Mouse (Mus musculus): ENCODE results near the gene Sbf2. TPM values are rescaled to one million over a fixed set of nuclear protein-coding genes. Genes with fewer than 3 reads are reported as not detected.
"Not testable (repeated sequence)": the region's sequence is repeated elsewhere in the genome, so short reads cannot be mapped to it uniquely, and the experiment has no call there.

Sbf2 gene
- total RNA-seq, 2 experiments from 2014 or later, result 52.8 to 57.7 TPM

DNA sequence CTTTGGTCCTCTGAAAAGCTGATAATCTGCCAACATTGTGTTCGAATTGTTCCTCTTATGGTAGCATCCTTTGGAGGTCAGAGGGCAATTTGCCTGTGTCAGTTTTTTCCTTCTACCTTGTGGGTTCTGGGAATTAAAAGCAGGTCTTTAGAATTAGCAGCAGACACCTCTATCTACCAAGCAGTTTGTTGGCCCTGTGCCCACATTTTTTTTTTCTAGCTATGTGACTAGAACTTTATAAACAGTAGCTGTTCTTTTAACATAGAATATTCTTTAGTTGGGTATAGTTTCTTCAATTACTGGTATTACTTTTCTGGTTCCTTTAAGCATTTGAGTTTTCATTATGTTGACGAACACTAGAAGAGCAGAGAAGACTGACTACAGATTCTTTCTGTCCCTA is 223.1 kb downstream of the Sbf2 start:
- no peak for DNase-seq

DNA sequence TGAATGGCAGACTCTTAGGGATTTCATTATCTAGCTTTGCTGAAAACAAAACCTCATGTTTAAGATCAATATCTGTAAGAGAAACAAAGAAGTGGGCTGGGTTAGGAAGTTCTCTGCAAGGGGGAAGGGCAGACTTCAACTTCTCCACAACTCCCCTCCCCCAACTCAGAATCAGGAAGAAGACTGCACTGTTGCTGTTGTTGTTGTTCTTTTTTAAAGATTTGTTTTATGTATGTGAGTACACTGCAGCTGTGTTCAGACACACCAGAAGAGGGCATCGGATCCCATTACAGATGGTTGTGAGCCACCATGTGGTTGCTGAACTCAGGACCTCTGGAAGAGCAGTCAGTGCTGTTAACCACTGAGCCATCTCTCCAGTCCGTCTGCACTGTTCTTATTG is 225.8 kb downstream of the Sbf2 start:
- not testable (repeated sequence) for DNase-seq

DNA sequence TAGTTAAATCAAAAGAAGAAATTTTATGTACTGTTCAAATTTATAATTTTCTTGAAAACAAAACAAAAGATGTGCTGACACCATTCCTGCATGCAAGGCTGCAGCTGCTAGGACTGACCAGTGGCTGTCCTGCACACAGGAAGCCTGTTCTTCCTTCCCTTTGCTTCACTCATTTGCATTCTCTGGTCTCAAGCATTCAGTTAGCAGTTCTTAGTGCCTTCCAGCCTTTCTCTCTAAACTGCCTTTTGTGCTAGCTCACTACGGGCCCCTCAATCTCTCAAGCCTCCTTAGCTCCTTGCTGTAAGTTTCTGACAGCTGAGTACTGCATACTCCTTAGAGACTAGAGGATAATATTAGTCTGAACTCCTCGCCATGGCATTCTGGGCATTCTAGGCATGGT is 227.2 kb downstream of the Sbf2 start:
- DNase-seq, result no peak

DNA sequence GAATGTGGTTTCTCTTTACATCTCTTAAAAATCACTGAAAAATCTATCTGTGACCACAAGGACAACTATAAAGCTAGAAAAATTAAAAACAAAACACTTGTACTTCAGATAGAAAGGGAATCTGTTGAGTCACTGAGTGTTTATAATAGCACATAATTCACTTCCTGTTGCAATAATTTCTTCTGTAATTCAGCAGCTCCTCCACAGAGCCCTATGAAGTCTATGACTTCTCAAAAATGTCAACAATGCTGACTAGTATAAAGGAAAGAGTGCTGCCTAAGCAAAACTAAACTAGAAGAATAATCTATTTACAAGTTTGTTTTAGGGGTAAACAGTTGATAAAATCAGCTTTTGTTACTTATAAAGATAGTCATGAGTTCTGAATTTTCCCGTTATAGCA is 229.2 kb downstream of the Sbf2 start:
- DNase-seq, result no peak

DNA sequence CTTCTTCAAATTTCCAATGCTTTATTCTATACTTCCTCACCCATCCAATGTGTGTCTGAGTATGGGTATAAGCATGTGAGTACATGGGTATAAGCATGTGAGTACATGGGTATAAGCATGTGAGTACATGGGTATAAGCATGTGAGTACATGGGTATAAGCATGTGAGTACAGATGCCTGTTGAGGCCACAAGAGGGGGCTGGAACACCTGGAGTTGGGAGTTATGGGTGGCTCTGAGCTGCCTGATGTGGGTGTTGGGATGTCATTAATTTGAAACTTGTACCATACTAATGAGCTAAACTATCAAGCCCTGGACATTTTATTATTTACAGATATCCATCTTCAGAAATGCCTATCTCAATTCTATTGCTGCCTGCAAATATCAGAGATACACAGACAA is 230.4 kb downstream of the Sbf2 start:
- no peak for DNase-seq

DNA sequence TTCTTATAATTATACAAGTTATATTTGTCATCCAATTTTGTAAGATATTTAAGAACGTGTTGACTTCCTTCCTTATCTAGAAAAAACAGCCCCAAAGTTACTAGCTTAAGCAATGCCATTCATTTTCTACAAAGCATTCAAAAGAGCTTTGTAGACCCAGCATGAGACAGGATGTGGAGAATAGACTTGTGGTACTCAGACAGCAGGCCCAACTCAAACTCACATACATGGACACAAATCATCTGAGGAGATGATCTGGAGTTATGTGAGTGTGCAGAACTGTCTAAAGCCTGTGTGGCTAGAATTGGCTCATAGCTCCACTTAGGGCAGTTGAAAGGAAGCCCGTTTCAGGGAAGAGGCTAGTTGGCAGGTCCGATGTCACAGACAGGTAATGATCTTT is 233.1 kb downstream of the Sbf2 start:
- DNase-seq, result no peak

DNA sequence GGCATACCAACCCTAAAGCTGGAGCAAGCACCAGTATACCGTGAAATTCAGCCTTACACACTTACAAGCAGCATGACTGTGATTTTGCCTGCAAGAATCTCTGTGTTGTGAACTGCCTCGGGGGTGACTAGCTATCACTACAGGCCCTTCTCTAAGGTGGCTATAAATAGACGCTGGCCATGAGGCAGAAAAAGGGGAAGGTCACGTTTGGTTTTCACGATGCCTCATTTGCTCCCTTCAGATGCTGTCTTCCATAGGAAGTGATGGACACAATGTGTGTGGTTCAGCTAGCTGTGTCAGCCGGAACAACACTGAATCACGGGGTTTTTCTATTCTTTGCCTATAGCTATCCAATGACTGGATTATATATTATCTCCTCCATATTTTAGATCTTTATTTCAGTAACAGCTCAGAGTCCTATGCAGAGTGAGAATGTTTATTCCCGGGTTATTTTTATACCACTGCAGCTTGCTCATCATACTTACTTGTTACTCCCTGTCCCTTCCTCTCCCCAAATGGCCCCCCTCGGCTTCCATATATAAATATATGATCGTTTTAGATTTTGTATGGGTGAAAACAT is 235.3 kb downstream of the Sbf2 start:
- DNase-seq, result peak; percentile 10

DNA sequence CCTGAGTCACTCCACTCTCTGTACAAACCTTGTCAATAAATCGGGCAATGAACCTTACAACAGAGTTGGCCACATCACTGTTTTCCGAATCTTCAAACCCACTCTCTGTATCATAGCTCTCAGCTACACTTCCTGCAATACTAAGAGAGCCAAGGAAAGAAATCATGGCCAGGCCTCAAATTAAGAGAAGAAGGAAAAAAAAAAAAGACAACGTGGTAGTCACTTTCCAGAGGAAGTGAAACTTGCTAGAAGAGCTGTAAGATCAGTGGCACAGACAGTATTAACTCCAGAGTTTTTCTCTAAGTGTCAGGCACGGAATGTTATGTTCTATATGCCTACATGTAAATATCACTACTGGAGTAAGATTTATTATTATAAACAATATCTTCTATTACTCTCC is 242.2 kb downstream of the Sbf2 start:
- no peak for DNase-seq

DNA sequence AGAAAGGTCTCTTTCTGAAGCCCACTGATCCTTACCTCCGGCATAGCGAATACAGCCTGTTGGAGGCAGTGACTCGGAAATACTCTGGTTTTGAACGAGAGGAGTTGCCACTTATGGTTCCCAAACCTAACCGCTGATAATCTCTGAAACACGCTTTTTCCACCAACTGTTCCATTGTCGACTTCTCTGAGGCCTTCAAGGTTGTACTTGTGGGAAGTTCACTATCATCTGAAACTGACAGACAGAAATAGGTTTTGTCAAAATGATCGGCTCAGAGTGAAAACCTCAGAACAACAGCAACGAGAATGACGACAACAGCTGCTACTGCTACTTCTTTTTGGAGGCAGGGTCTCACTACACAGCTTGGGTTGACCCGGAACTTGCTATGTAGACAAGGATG is 252.7 kb downstream of the Sbf2 start:
- DNase-seq, result no peak

DNA sequence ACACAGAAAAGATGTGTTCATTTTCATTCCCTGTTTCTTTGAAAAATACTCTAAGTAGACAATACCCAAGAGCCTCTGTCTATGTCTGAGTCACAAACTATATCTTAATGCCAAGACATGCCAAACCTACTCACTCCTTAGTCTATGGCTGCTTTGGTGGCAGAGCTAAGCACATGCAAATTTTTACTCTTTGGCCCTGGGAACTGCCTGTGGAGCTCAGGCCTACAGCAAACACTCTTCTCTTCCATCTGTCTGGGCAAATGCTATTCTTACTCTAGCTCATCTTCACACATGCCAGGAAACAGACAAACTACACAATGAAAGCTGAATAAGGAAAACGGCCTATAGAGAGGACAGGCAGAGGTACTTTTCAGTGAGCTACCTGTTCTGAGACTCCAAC is 253.2 kb downstream of the Sbf2 start:
- no peak for DNase-seq

DNA sequence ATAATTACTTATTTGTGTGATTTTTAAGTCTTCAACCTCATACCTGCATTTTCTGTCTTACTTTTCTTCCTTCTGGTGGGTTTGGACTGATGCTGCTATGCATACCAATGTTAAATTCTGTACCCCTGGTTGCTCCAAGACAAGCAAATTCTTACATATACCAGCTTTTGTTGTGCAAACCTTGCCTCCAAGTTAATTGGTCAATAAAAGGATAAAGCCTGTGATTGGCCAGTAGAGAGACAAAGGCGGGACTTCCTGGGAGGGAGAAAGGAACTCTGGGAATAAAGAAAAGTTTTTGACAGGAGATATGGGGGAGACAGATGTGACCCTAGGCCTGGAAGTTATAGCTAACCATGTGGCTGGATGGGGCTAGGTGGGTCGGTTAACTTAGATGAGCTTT is 255.3 kb downstream of the Sbf2 start:
- no peak for DNase-seq

DNA sequence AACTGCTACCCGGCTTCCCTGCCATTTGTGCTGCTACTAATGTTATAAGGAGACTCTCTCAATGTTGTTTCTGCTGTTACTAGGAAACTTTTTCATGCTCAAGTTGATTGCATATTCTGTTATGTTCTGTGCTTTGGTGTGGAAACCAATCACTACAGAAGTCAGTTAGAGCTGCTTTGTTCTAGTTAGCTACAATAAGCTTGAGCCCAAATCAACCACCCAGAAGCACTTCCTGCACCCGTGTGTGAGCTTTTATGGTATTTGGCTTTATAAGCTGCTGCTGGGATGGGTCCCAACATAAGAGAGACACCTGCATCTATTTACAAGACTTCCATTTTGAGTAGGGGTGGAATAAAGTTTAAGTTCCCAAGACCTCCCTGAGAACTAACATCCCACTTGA is 260.8 kb downstream of the Sbf2 start:
- DNase-seq, result no peak

DNA sequence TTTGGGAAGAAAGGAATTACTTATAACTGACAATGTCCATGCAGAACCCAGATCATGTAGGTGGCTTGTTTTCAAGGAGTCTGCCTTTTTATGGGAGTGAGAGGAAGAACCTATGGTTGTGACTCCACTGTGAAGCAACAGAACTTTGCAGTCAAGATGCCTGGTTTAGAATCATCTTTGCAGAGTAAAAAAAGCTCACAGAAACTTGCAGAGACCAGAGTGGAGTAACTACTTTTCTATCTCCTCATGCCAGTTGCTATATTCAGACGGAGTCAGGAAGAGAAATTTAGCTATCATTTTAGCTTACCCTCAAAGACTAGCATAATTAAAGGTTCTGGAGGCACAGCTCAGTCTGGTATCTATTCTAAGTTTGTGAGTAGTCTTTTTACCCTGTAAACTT is 267.5 kb downstream of the Sbf2 start:
- DNase-seq, result no peak

DNA sequence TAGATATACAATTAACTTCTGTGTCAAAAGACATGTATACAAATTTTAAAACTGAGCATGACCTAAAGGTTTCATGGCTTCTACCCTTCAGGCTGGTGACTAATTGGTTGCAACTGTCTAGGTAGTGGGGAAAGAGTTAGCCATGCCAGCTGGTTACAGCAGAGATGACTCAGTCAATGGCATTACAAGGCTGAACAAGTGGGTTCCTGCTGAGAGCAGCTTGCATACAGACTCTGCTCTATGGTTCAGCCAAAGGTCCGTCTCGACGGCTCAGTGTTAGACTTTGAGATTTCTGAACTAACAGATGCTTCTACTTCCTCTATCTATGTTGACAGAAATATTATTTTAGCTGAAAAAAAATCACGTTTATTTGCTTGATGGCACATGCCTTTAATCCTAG is 277.1 kb downstream of the Sbf2 start:
- DNase-seq, result peak; percentile 40

DNA sequence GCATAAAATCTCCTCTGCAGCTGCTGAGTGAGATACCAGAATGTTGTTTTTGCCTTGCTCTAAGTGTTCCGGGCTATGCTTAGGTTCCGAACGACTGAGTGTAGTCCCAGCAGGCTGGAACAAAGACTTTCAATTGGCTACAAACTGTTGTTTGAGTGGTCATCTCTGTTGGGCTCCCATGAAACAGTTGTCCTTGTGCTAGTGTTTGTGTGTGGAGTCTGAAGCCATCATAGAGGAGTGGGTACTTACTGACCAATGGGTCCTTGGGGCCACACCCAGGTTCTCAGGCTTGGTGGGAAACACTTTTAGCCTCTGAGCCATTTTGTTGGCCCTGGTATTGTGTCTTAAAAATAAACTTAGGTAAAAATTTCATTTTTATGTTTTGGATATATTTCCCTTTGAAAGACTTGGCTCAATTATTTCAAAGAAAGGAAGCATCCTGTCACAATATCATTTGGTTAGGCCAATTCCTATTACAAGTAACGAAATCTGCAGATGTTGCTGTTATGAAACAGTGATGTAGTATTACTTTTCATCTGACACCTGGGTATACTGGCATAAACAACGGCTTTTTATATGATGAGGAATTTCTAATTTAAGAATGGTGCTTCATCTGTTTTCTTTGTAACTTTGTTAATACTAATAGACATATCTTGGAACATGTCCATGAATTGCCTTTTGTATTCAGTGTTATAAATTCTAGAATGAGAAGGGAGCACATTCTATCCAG is 289.2 kb downstream of the Sbf2 start:
- DNase-seq, result no peak

DNA sequence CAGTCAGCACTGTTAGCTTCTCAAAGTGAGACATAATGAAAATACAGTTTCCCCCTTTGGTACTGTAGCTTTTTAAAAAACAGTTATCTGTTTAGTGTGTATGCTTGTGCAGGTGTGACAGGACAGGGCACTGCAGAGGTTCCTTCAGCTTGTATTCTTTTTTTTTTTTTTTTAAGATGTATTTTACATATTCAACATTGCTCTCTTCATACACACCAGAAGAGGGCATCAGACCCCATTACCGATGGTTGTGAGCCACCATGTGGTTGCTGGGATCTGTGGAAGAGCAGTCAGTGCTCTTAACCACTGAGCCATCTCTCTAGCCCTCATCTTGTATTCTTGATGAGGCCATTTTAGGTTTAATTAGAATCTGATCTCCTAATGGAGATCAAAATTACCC is 289.9 kb downstream of the Sbf2 start:
- DNase-seq, result no peak

DNA sequence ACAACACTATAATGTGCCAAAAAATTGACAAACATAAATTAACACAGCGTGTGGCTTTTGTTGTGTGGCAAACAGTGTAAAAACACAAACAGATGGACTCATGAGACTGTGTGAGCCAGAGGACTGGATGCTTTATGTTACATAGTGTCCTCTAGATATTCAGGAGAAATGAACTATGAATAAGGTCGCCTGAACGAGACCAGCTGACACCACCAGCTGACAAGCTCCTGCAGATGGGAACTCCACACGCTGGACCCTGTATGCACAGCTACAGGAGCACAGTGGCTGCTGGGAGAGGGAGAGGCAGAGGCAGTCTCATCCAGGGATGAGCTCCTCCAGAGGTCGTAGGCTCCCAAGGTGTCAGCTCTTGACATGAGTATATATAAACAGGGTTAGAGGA is 293.6 kb downstream of the Sbf2 start:
- no peak for DNase-seq

DNA sequence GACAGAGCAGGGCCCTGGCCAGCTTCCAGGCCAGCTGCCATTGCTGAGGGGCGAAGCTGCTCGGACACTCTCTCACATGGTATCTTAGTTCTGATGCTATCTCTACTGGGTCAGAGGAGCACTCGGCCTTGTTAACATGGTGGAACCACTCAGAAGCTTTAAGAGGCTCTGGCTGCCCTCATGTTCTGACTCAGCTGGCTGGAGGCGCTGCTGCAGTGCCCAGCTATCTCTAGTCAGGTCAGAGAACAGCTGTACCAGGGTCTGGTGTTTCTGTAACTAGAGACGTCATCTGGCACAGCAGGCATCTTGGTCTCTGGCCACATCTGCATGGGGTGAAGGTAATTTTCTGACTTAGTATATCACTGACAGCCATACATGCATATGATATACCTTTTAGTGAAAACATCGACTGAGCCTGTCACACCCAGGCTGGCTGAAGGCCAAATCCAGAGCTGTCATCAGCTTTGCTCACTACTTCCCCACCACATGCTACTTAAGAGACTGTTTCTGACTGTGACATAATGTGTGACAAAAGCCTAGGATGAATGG is 295.7 kb downstream of the Sbf2 start:
- no peak for DNase-seq

DNA sequence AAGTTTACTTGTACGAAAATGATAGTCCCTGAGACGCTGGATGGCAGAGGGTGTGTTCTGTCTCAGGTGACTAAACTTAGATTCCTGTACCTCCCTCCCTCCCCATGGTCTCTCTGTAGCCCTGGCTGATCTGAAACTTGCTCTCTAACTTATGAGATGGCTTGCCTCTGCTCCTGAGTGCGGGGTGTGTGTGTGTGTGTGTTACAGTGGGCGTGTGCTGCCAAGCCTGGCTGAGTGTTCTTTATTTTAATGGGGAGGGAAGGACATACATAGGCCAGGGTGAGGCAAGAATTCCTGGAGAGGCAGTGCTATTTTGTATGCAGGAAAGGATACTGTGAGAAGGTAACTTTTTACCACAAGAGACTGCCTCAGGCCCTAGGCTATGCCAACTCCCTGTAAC is 297.3 kb downstream of the Sbf2 start:
- no peak for DNase-seq

DNA sequence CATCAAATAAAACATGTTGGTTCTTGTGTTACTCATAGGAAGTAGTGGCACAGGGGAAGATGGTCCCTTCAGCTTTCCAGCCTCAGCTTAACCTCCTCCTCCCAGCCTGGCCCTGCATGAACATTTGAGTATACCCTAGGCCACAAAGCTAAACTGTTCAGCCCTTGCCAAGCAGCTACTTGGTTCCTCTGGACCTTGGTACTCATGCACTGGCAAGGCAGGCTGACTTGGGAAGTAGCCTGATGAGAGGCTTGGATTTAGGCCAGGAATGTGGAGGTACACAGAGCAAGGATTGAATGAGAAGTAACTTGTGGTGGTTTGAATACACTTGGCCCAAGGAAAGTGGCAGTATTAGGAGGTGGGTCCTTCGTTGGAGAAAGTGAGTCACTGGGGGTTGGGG is 299.4 kb downstream of the Sbf2 start:
- no peak for DNase-seq

DNA sequence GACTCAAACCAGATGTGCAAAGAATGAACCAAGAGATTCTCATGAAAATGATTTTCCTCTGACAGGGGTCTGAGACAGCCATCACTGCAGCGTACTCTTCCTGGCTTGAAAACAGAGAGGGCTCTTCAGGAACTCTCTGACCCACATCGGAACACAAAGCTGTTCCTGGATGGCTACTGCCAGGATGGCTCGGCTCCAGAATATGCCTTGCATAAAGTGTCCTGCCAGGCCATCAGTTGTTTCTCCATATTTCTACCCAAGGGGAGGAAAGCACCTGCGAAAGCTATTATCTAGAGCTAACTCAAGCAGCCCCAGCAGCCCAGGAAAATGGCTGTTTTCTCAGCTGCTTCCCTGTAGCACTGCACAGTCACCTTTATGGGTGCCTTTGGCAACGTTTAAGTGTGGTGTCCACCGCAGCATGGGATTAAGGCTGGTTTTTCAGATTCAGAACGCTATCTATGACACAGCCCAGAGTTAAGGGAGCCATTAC is 300.3 kb downstream of the Sbf2 start:
- DNase-seq, result no peak

DNA sequence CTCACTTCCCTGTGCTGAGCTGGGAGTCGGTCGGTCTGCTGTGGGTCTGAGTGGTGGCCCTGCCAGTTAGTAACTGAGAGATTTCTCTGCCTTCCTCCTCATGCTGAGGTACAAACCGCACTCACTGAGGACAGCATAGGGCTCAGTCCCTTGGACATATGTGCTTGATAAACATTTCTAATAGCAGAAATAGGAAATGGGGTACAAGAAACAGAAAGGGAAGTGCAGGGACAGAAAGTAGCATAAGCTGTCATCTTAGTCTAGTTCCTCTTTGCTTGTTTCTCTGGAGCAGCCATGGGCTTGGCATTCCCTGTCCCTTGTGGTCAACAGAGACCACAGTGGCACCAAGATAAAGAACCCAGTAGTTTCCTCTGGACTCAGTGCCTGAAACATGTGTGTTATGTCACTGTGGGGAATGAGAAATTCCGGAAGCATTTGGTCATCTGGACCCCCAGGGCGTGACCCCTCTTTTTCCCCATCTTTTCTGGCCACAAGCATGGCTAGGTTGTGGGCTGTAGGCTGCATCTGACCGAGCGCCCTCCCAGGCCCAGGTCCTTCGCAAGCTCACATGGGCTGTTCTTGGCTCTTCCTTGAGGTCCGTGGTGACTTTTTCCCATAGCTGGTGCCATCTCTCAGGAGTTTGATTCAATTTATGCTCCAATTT is 301.2 kb downstream of the Sbf2 start:
- DNase-seq, result no peak

DNA sequence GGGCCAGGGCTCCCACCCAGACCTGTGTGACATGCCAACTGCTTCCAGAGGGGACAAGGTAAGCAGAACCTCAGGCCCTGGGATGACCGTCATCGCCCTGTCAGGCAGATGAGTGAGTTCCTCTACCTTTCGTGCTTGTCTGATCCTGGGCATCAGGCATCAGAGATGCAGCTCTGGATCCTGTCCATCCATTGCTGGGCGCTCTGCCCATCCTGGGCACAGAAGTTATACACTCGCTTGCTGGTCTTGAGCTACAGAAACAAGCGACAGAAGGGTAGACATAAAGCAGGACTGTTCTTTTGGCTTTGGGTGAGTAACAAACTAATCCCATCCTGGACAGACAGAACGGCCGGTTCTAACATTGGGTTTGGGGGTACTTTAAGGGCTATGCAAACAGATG is 305.5 kb downstream of the Sbf2 start:
- DNase-seq, result no peak

DNA sequence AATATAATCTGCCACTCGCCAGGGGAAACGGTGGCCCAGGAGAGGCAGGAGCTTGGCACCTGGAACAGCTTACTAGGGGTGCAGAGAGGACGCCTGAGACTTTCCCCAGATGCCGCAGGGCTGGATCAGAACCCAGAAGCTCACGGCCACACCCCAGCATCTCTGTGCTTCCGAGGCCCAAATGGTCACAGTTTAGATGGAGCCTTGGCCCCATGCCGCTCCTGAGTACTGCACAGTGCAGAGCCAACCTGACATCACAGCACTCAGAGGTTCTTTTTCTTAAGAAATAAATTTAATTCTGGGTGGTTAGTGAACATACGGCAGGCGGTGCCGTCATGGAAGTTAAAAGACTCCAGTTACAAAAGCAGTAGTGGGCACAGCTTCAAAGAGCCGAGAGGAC is 307.0 kb downstream of the Sbf2 start:
- DNase-seq, result no peak

Measured in adrenal gland, postnatal 10 days (tissue).